Mouse (Mus musculus): ENCODE data around the gene Coq6. TPM values are rescaled to one million over a fixed set of nuclear protein-coding genes. Genes with fewer than 3 reads are reported as not detected.

The Coq6 gene
- total RNA-seq, 2 experiments from 2014 or later = 26.0 to 27.2 TPM

- DNase-seq (ENCODE audit: low spot score in 2 of 2) = no peak
- TF ChIP-seq CTCF (conservative IDR thresholded peaks at IDR 0.05) = no peak
- Histone ChIP-seq H3K4me3 (no peak overlapping the region), H3K27ac (peak overlapping the region; percentile 43; the same call in 1 of the 2 replicates)
Measured at GRCm38 (mm10) chr12:84373831-84374481, 12.5 kb downstream of the Coq6 start.

- DNase-seq (ENCODE audit: low spot score in 2 of 2) = no peak
- Histone ChIP-seq H3K27ac (no peak overlapping the region), H3K4me3 (no peak overlapping the region)
- TF ChIP-seq CTCF (conservative IDR thresholded peaks at IDR 0.05) = no peak
Measured at GRCm38 (mm10) chr12:84382369-84382768, 20.9 kb downstream of the Coq6 start.

GRCm38 (mm10) chr12:84384644-84385081 lies 23.2 kb downstream of the Coq6 start:
- no peak for TF ChIP-seq CTCF (conservative IDR thresholded peaks at IDR 0.05)
- DNase-seq (ENCODE audit: low spot score in 2 of 2) = no peak
- H3K4me3 ChIP-seq = no peak overlapping the region
- peak overlapping the region; percentile 8; the same call in 1 of the 2 replicates for H3K27ac ChIP-seq

GRCm38 (mm10) chr12:84385408-84385807 lies 24.0 kb downstream of the Coq6 start:
- DNase-seq (ENCODE audit: low spot score in 2 of 2) = no peak
- H3K4me3 ChIP-seq = no peak overlapping the region
- peak overlapping the region; percentile 8; the same call in 1 of the 2 replicates for H3K27ac ChIP-seq
- TF ChIP-seq CTCF (conservative IDR thresholded peaks at IDR 0.05) = no peak

GRCm38 (mm10) chr12:84388097-84388496 lies 26.6 kb downstream of the Coq6 start:
- no peak for TF ChIP-seq CTCF (conservative IDR thresholded peaks at IDR 0.05)
- Histone ChIP-seq H3K4me3 (no peak overlapping the region), H3K27ac (no peak overlapping the region)
- DNase-seq (ENCODE audit: low spot score in 2 of 2) = no peak

GRCm38 (mm10) chr12:84388774-84389400 lies 27.4 kb downstream of the Coq6 start:
- no peak for TF ChIP-seq CTCF (conservative IDR thresholded peaks at IDR 0.05)
- no peak overlapping the region for H3K27ac ChIP-seq
- DNase-seq (ENCODE audit: low spot score in 2 of 2) = no peak
- no peak overlapping the region for H3K4me3 ChIP-seq

DNA sequence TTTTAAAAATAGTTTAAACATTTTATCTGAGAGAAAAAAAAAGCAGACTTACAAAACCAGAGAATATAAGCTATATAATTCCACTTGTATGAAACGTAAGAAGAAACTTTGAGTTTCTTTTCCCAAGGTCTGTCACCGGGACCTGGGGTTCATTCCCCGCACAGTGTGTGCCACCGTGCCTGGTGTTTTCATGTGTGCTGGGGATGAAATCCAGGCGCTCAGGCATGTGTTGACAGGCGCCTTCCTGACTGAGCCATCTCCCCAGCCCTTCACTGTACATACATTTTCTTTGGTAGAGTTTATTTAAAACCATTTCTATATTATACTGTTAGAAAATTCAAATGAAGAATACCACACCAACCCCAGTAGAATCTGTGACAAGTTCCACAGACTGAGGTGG lies 28.9 kb downstream of the Coq6 start:
- Histone ChIP-seq H3K4me3 (no peak overlapping the region), H3K27ac (no peak overlapping the region)
- DNase-seq (ENCODE audit: low spot score in 2 of 2) = no peak
- TF ChIP-seq CTCF (conservative IDR thresholded peaks at IDR 0.05) = no peak

GRCm38 (mm10) chr12:84392681-84393080 lies 31.2 kb downstream of the Coq6 start:
- Histone ChIP-seq H3K4me3 (no peak overlapping the region), H3K27ac (no peak overlapping the region)
- no peak for TF ChIP-seq CTCF (conservative IDR thresholded peaks at IDR 0.05)
- DNase-seq (ENCODE audit: low spot score in 2 of 2) = no peak

GRCm38 (mm10) chr12:84393847-84394246 lies 32.4 kb downstream of the Coq6 start:
- Histone ChIP-seq H3K4me3 (no peak overlapping the region), H3K27ac (no peak overlapping the region)
- TF ChIP-seq CTCF (conservative IDR thresholded peaks at IDR 0.05) = no peak
- DNase-seq (ENCODE audit: low spot score in 2 of 2) = no peak

GRCm38 (mm10) chr12:84396947-84397679 lies 35.7 kb downstream of the Coq6 start:
- Histone ChIP-seq H3K4me3 (no peak overlapping the region), H3K27ac (no peak overlapping the region)
- no peak for DNase-seq (ENCODE audit: low spot score in 2 of 2)
- no peak for TF ChIP-seq CTCF (conservative IDR thresholded peaks at IDR 0.05)

DNA sequence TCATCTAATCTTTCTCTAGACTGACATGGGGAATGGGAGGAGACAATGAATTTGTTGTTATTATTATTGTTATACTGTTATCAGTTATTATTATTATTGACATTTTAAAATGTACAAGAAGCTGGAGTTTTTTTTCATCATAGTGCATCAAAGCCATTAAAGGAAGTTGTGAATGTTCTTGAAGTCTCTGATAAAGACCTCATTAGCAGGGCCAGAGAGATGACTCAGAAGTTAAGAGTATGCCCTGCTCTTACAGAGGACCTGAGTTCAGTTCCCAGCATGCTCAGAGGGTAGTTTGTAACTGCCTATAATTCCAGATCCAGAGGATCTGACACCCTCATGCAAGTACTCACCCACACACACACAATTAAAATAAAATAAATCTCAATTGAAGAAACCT lies 36.2 kb downstream of the Coq6 start:
- DNase-seq (ENCODE audit: low spot score in 2 of 2) = no peak
- H3K27ac ChIP-seq = no peak overlapping the region
- H3K4me3 ChIP-seq = no peak overlapping the region
- TF ChIP-seq CTCF (conservative IDR thresholded peaks at IDR 0.05) = no peak

DNA sequence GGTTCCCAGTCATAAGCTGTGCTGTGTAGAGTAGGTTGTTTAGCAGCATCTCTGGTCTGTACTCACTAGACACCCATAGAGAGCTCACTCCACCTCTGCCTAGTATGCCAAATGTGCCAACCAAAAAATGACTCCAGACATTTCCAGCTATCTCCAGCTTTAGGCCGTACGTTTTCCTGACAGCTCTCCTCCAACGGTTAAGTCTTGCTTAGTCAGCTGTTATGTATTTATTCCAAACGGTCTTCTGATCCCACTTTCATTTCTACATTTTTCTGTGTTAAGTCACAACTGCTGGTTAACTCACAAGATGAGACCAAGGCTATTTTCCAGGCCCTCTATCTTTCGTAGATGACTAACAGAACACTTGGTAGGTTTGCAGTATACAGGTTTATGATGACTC lies 37.2 kb downstream of the Coq6 start:
- DNase-seq (ENCODE audit: low spot score in 2 of 2) = no peak
- no peak overlapping the region for H3K4me3 ChIP-seq
- TF ChIP-seq CTCF (conservative IDR thresholded peaks at IDR 0.05) = no peak
- H3K27ac ChIP-seq = no peak overlapping the region

- TF ChIP-seq CTCF (conservative IDR thresholded peaks at IDR 0.05) = no peak
- H3K4me3 ChIP-seq = no peak overlapping the region
- peak overlapping the region; percentile 43; the same call in 1 of the 2 replicates for H3K27ac ChIP-seq
- no peak for DNase-seq (ENCODE audit: low spot score in 2 of 2)
Measured at GRCm38 (mm10) chr12:84399135-84399534, 37.7 kb downstream of the Coq6 start.
